Mouse (Mus musculus): ENCODE results near the gene Akap11. TPM values are rescaled to one million over a fixed set of nuclear protein-coding genes. Genes with fewer than 3 reads are reported as not detected.
A peak's percentile ranks its signal among the peaks of the same experiment; 100 is the strongest.

Gene Akap11
- 7.1 and 8.5 TPM in 2 replicates for polyA plus RNA-seq (2015; fragmentation: Nextera tagmentation; extraction: Ambion mirVana)

- whole genome bisulfite sequencing: under 1% methylated on average over 82 of the region's 82 CpGs
- H3K4me3 ChIP-seq (ENCODE audit: low read depth, low read length): peak within 1 kb of the TSS; percentile 83
Measured at GRCm38 (mm10) chr14:78536281-78537165, at the start of gene Akap11. Gene Akap11 (minus strand): TSS chr14:78536808.

GRCm38 (mm10) chr14:78584222-78584621 is 47.6 kb upstream of the Akap11 start:
- Histone ChIP-seq H3K9ac (ENCODE audit: low read depth, low read length) (no peak overlapping the region), H3K27ac (ENCODE audit: low read depth, low read length) (no peak overlapping the region), H3K36me3 (ENCODE audit: control insufficient read depth, insufficient read depth) (no peaks in the 10 kb centered on the region), H3K9me3 (ENCODE audit: control insufficient read depth) (no peaks in the 10 kb centered on the region), H3K4me3 (ENCODE audit: low read depth, low read length) (no peak overlapping the region), H3K4me2 (replicated peaks; ENCODE audit: low read depth) (no peak overlapping the region), H3K27me3 (replicated peaks; ENCODE audit: control insufficient read depth, insufficient read depth, low read length) (no peaks in the 10 kb centered on the region), H3K4me1 (replicated peaks; ENCODE audit: control insufficient read depth, insufficient read depth, low read length) (no peaks in the 10 kb centered on the region)
- 88% methylated on average over 13 of the region's 13 CpGs for WGBS
- TF ChIP-seq CTCF (IDR thresholded peaks at IDR 0.05; ENCODE audit: low read depth): no peak
- ATAC-seq: no peak

More at GRCm38 (mm10) chr14:78536281-78537165, at the start of gene Akap11:
- TF ChIP-seq CTCF (IDR thresholded peaks at IDR 0.05; ENCODE audit: low read depth): 0 out of 2 replicates have a peak, but pooled peaks have one; percentile 7
- Histone ChIP-seq H3K9me3 (ENCODE audit: control insufficient read depth) (no peaks in the 10 kb centered on the region), H3K9ac (ENCODE audit: low read depth, low read length) (peak within 1 kb of the TSS; percentile 97), H3K36me3 (ENCODE audit: control insufficient read depth, insufficient read depth) (no peaks in the 10 kb centered on the region), H3K27ac (ENCODE audit: low read depth, low read length) (peak within 1 kb of the TSS; percentile 92), H3K27me3 (replicated peaks; ENCODE audit: control insufficient read depth, insufficient read depth, low read length) (no peaks in the 10 kb centered on the region), H3K4me1 (replicated peaks; ENCODE audit: control insufficient read depth, insufficient read depth, low read length) (0 out of 2 replicates have a peak, but pooled peaks cover 3% of the 10 kb centered on the region), H3K4me2 (replicated peaks; ENCODE audit: low read depth) (peak within 1 kb of the TSS; percentile 83)
- ATAC-seq: peak; percentile 95

GRCm38 (mm10) chr14:78583168-78583567 is 46.6 kb upstream of the Akap11 start:
- Histone ChIP-seq H3K36me3 (ENCODE audit: control insufficient read depth, insufficient read depth) (no peaks in the 10 kb centered on the region), H3K4me3 (ENCODE audit: low read depth, low read length) (no peak overlapping the region), H3K27ac (ENCODE audit: low read depth, low read length) (no peak overlapping the region), H3K4me2 (replicated peaks; ENCODE audit: low read depth) (no peak overlapping the region), H3K9ac (ENCODE audit: low read depth, low read length) (no peak overlapping the region), H3K9me3 (ENCODE audit: control insufficient read depth) (no peaks in the 10 kb centered on the region), H3K27me3 (replicated peaks; ENCODE audit: control insufficient read depth, insufficient read depth, low read length) (no peaks in the 10 kb centered on the region), H3K4me1 (replicated peaks; ENCODE audit: control insufficient read depth, insufficient read depth, low read length) (no peaks in the 10 kb centered on the region)
- ATAC-seq: no peak
- TF ChIP-seq CTCF (IDR thresholded peaks at IDR 0.05; ENCODE audit: low read depth): no peak

- no peak overlapping the region for H3K4me3 ChIP-seq (ENCODE audit: low read depth, low read length)
- no peak for ATAC-seq
- H3K27ac ChIP-seq (ENCODE audit: low read depth, low read length): no peak overlapping the region
- no peak overlapping the region for H3K4me2 ChIP-seq (replicated peaks; ENCODE audit: low read depth)
- TF ChIP-seq CTCF (IDR thresholded peaks at IDR 0.05; ENCODE audit: low read depth): peak; percentile 39
- no peak overlapping the region for H3K9ac ChIP-seq (ENCODE audit: low read depth, low read length)
- 0 out of 2 replicates have a peak, but pooled peaks cover 6% of the 10 kb centered on the region for H3K36me3 ChIP-seq (ENCODE audit: control insufficient read depth, insufficient read depth)
- H3K9me3 ChIP-seq (ENCODE audit: control insufficient read depth): no peaks in the 10 kb centered on the region
- WGBS: 75% methylated on average over 13 of the region's 13 CpGs
- no peaks in the 10 kb centered on the region for H3K27me3 ChIP-seq (replicated peaks; ENCODE audit: control insufficient read depth, insufficient read depth, low read length)
- H3K4me1 ChIP-seq (replicated peaks; ENCODE audit: control insufficient read depth, insufficient read depth, low read length): no peaks in the 10 kb centered on the region
Measured at GRCm38 (mm10) chr14:78575899-78576298, 39.3 kb upstream of the Akap11 start.

DNA sequence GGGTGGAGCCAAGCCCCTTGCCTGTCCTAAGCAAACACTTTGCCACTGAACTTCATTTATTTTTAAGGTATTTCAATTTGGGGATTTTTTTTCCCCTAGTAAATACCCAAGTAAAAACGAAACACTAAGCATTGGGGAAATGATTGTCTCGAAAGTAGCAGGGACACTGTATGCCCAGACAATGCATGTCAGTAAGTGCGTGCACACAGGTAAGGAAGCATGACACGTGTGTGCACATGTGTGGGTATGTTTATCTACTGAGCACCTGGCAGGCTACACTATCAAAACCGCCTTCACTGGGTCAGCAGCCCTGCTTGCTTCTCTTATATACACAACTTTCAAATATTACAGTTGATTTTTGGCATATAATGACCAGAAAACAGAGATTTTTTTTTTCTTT is 31.8 kb upstream of the Akap11 start:
- Histone ChIP-seq H3K27me3 (replicated peaks; ENCODE audit: control insufficient read depth, insufficient read depth, low read length) (no peaks in the 10 kb centered on the region), H3K9ac (ENCODE audit: low read depth, low read length) (no peak overlapping the region), H3K4me3 (ENCODE audit: low read depth, low read length) (no peak overlapping the region), H3K9me3 (ENCODE audit: control insufficient read depth) (no peaks in the 10 kb centered on the region), H3K4me1 (replicated peaks; ENCODE audit: control insufficient read depth, insufficient read depth, low read length) (no peaks in the 10 kb centered on the region), H3K27ac (ENCODE audit: low read depth, low read length) (no peak overlapping the region), H3K4me2 (replicated peaks; ENCODE audit: low read depth) (no peak overlapping the region), H3K36me3 (ENCODE audit: control insufficient read depth, insufficient read depth) (0 out of 2 replicates have a peak, but pooled peaks cover 5% of the 10 kb centered on the region)
- TF ChIP-seq CTCF (IDR thresholded peaks at IDR 0.05; ENCODE audit: low read depth): no peak
- no peak for ATAC-seq
- 87% methylated on average over 5 of the region's 5 CpGs for WGBS

DNA sequence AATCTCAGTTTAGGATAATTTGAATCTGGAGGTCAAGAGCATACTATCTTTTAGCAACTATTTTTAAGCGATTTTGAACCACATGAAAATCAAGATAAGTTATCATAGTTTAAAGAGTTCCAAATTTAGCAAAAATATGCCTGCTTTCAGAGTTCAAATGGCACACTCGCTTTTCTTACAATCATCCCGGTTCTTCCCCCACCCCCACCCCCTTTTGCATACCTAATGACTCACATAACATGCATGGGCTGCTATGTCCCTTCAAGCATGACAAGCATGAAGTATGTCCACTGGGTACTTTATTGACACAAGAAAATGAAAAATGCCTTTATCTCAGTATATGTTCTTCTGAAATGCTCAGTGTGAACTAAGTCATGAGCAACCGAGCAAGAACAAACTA is 29.8 kb upstream of the Akap11 start:
- H3K4me2 ChIP-seq (replicated peaks; ENCODE audit: low read depth): no peak overlapping the region
- 80% methylated on average over 4 of the region's 4 CpGs for WGBS
- H3K4me1 ChIP-seq (replicated peaks; ENCODE audit: control insufficient read depth, insufficient read depth, low read length): no peaks in the 10 kb centered on the region
- no peak for ATAC-seq
- H3K9ac ChIP-seq (ENCODE audit: low read depth, low read length): no peak overlapping the region
- no peaks in the 10 kb centered on the region for H3K27me3 ChIP-seq (replicated peaks; ENCODE audit: control insufficient read depth, insufficient read depth, low read length)
- no peak for TF ChIP-seq CTCF (IDR thresholded peaks at IDR 0.05; ENCODE audit: low read depth)
- H3K36me3 ChIP-seq (ENCODE audit: control insufficient read depth, insufficient read depth): no peaks in the 10 kb centered on the region
- no peak overlapping the region for H3K27ac ChIP-seq (ENCODE audit: low read depth, low read length)
- H3K4me3 ChIP-seq (ENCODE audit: low read depth, low read length): no peak overlapping the region
- H3K9me3 ChIP-seq (ENCODE audit: control insufficient read depth): no peaks in the 10 kb centered on the region
